Mouse (Mus musculus) liver, adult 2 months (tissue): ENCODE measurements at regions not wholly inside any gene's neighbourhood (a gene's known extent, or its start where the extent isn't known, plus 50 kb on each side); places are given as distances from the start of the nearest gene placed in this dataset.

Experiments used
- CTCF ChIP-seq: fragments of 200-500 bp; IDR thresholded peaks from 2 replicates; pipeline ENCODE4 v1.5.1; 2011; ENCODE audit warnings: low read depth, low read length, control low read depth
- POLR2A ChIP-seq: fragments of 200-500 bp; IDR thresholded peaks from 2 replicates; pipeline ENCODE4 v1.6.1; 2011; ENCODE audit warnings: low read length, control low read depth; ENCODE audit not compliant: insufficient read depth; ENCODE audit errors: extremely low read depth

- TF ChIP-seq POLR2A (no peak), CTCF (no peak)
Measured at GRCm38 (mm10) chr1:92754793-92755488, 76.5 kb upstream of the Gpc1 start.
